17 mouse cellular contexts compared by ENCODE assay signal in genomic region chr2:11387623-11388022, GRCm38 (mm10).
"Had no signal": no experiment of that assay in that cellular context is flagged by ENCODE, and none has a peak within 500 bp of the region (broad histone marks: within the 10 kb centered on the region; RNA-seq: fewer than 3 reads in every experiment).

No protein-coding gene starts in this region.

- H3K36me3 ChIP-seq: lung, embryonic 15.5 days; midbrain, embryonic 13.5 days; midbrain, embryonic 15.5 days; neural tube, embryonic 12.5 days; stomach, embryonic 15.5 days had no signal

- ATAC-seq: lung, postnatal 0 days; midbrain, embryonic 13.5 days; midbrain, embryonic 15.5 days had no signal

- H3K9me3 ChIP-seq: lung, embryonic 15.5 days; midbrain, embryonic 13.5 days; midbrain, embryonic 15.5 days; neural tube, embryonic 12.5 days; stomach, embryonic 15.5 days had no signal

- H3K27me3 ChIP-seq: lung, embryonic 15.5 days; megakaryocyte, embryonic 14.5 days; midbrain, embryonic 13.5 days; midbrain, embryonic 15.5 days; neural tube, embryonic 12.5 days; stomach, embryonic 15.5 days had no signal

- H3K27ac ChIP-seq: lung, embryonic 15.5 days; macrophage; midbrain, embryonic 13.5 days; midbrain, embryonic 15.5 days; neural tube, embryonic 12.5 days; stomach, embryonic 15.5 days; stomach, postnatal 0 days had no signal

- DNase-seq: lung, adult 2 months; lung, postnatal 14 days; lung, postnatal 36 days; right cerebral cortex, postnatal 14 days; thymus, adult 2 months; thymus, postnatal 25 days; thymus, postnatal 4 days had no signal

- H3K9ac ChIP-seq: lung, embryonic 15.5 days; midbrain, embryonic 13.5 days; midbrain, embryonic 15.5 days; neural tube, embryonic 12.5 days; stomach, embryonic 15.5 days had no signal

- H3K4me3 ChIP-seq: lung, embryonic 15.5 days; megakaryocyte, embryonic 14.5 days; midbrain, embryonic 13.5 days; midbrain, embryonic 15.5 days; neural tube, embryonic 12.5 days; stomach, embryonic 15.5 days had no signal

- H3K4me1 ChIP-seq: lung, embryonic 15.5 days; stomach, embryonic 15.5 days had no signal

- H3K4me2 ChIP-seq: lung, embryonic 15.5 days; midbrain, embryonic 11.5 days; midbrain, embryonic 13.5 days; midbrain, embryonic 15.5 days; neural tube, embryonic 12.5 days; stomach, embryonic 15.5 days had no signal
